Mouse (Mus musculus) lung, adult 2 months (tissue): ENCODE measurements at regions not wholly inside any gene's neighbourhood (a gene's known extent, or its start where the extent isn't known, plus 50 kb on each side); places are given as distances from the start of the nearest gene placed in this dataset.

Source experiments
- CTCF ChIP-seq: fragments of 200-500 bp; IDR thresholded peaks from 2 replicates; pipeline ENCODE4 v1.5.1; 2011; ENCODE audit warnings: mild to moderate bottlenecking, low read length, control low read depth; ENCODE audit not compliant: insufficient read depth
- POLR2A ChIP-seq: fragments of 200-500 bp; IDR thresholded peaks from 2 replicates; pipeline ENCODE4 v1.6.1; 2011; ENCODE audit warnings: low read depth, mild to moderate bottlenecking, control low read depth, low read length, borderline replicate concordance; ENCODE audit errors: extremely low read depth

- no peak for TF ChIP-seq CTCF
- no peak for TF ChIP-seq POLR2A
Observed at GRCm38 (mm10) chr12:15720171-15720570, 96.6 kb downstream of the Trib2 start.
